Mouse (Mus musculus): ENCODE data around the gene 3110021N24Rik. TPM values are rescaled to one million over a fixed set of nuclear protein-coding genes. Genes with fewer than 3 reads are reported as not detected.
"Not testable (repeated sequence)": the region's sequence is repeated elsewhere in the genome, so short reads cannot be mapped to it uniquely, and the experiment has no call there.

Gene 3110021N24Rik
- not detected in 2 replicates for polyA plus RNA-seq (2011; ENCODE audit: insufficient read length, low read depth, missing spikeins)

DNA sequence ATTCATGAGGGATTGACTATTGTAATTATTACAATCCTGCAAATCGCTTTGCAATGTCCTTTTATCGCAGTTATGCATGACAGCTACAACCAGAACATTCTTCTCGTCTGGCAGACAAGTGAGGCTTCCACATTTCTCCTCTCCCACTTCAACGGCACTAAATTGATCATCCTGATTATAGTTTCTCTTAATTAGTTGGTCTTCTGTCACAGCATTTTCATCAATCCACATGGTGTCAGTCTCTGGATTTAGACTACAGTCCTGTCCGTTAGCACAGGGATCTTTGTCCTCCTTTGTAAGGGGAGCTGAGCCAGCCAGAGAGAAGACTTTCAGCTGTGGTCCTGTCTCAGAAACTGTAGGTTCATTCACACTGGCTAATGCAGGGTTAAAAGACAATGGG, at the start of gene 3110021N24Rik:
TSS of gene 3110021N24Rik (plus strand) at position 301 of the 400 bp plus-strand sequence.
- Histone ChIP-seq H3K4me1 (ENCODE audit: control insufficient read depth, insufficient read depth, low read length) (no peaks in the 10 kb centered on the region), H3K4me3 (ENCODE audit: insufficient read depth, low read length) (no peak within 1 kb of the TSS), H3K27ac (ENCODE audit: insufficient read depth, low read length) (no peak within 1 kb of the TSS)
- TF ChIP-seq POLR2A (IDR thresholded peaks at IDR 0.05; ENCODE audit: low read depth, low read length) (no peak), CTCF (IDR thresholded peaks at IDR 0.05; ENCODE audit: borderline replicate concordance, insufficient read depth, low read length) (no peak)

- Histone ChIP-seq H3K27ac (ENCODE audit: insufficient read depth, low read length) (no peak overlapping the region), H3K4me3 (ENCODE audit: insufficient read depth, low read length) (no peak overlapping the region), H3K4me1 (ENCODE audit: control insufficient read depth, insufficient read depth, low read length) (no peaks in the 10 kb centered on the region)
- TF ChIP-seq POLR2A (IDR thresholded peaks at IDR 0.05; ENCODE audit: low read depth, low read length): no peak
- no peak for TF ChIP-seq CTCF (IDR thresholded peaks at IDR 0.05; ENCODE audit: borderline replicate concordance, insufficient read depth, low read length)
These were observed 33.3 kb upstream of the 3110021N24Rik start for GRCm38 (mm10) chr4:108686156-108686555.

- H3K4me1 ChIP-seq (ENCODE audit: control insufficient read depth, insufficient read depth, low read length); H3K27ac ChIP-seq (ENCODE audit: insufficient read depth, low read length); H3K4me3 ChIP-seq (ENCODE audit: insufficient read depth, low read length): not testable (repeated sequence)
These were observed 32.4 kb upstream of the 3110021N24Rik start for GRCm38 (mm10) chr4:108687098-108687497.

GRCm38 (mm10) chr4:108690479-108690878, 29.0 kb upstream of the 3110021N24Rik start:
- H3K4me1 ChIP-seq (ENCODE audit: control insufficient read depth, insufficient read depth, low read length): no peaks in the 10 kb centered on the region
- no peak for TF ChIP-seq CTCF (IDR thresholded peaks at IDR 0.05; ENCODE audit: borderline replicate concordance, insufficient read depth, low read length)
- H3K4me3 ChIP-seq (ENCODE audit: insufficient read depth, low read length): no peak overlapping the region
- H3K27ac ChIP-seq (ENCODE audit: insufficient read depth, low read length): no peak overlapping the region

- Histone ChIP-seq H3K4me1 (ENCODE audit: control insufficient read depth, insufficient read depth, low read length) (no peaks in the 10 kb centered on the region), H3K27ac (ENCODE audit: insufficient read depth, low read length) (no peak overlapping the region), H3K4me3 (ENCODE audit: insufficient read depth, low read length) (no peak overlapping the region)
- no peak for TF ChIP-seq CTCF (IDR thresholded peaks at IDR 0.05; ENCODE audit: borderline replicate concordance, insufficient read depth, low read length)
These were observed 28.0 kb upstream of the 3110021N24Rik start for GRCm38 (mm10) chr4:108691469-108691868.

DNA sequence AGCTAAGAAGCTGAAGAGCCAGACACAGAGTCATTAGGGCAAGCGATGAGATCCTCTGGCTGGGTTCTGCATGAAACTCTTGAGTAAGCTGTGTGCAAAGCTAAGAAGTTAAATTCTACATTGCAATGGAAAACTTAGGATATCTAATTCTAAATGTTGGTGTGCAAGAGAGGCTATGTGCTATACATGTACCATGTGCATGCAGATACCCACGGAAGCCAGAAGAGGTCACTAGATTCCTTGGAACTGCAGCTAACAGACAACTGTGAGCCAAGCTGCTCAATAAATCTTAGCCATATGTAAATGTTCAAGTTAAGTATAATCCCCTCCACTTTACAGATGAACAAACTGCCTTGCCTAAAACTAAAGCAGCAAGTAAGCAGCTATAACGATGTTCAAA, 22.5 kb upstream of the 3110021N24Rik start:
- H3K27ac ChIP-seq (ENCODE audit: insufficient read depth, low read length): no peak overlapping the region
- H3K4me1 ChIP-seq (ENCODE audit: control insufficient read depth, insufficient read depth, low read length): no peaks in the 10 kb centered on the region
- no peak overlapping the region for H3K4me3 ChIP-seq (ENCODE audit: insufficient read depth, low read length)
- TF ChIP-seq POLR2A (IDR thresholded peaks at IDR 0.05; ENCODE audit: low read depth, low read length) (no peak), CTCF (IDR thresholded peaks at IDR 0.05; ENCODE audit: borderline replicate concordance, insufficient read depth, low read length) (no peak)

- H3K4me1 ChIP-seq (ENCODE audit: control insufficient read depth, insufficient read depth, low read length): no peaks in the 10 kb centered on the region
- no peak overlapping the region for H3K4me3 ChIP-seq (ENCODE audit: insufficient read depth, low read length)
- no peak for TF ChIP-seq CTCF (IDR thresholded peaks at IDR 0.05; ENCODE audit: borderline replicate concordance, insufficient read depth, low read length)
- no peak for TF ChIP-seq POLR2A (IDR thresholded peaks at IDR 0.05; ENCODE audit: low read depth, low read length)
- H3K27ac ChIP-seq (ENCODE audit: insufficient read depth, low read length): no peak overlapping the region
These were observed 11.2 kb upstream of the 3110021N24Rik start for GRCm38 (mm10) chr4:108708209-108708608.

DNA sequence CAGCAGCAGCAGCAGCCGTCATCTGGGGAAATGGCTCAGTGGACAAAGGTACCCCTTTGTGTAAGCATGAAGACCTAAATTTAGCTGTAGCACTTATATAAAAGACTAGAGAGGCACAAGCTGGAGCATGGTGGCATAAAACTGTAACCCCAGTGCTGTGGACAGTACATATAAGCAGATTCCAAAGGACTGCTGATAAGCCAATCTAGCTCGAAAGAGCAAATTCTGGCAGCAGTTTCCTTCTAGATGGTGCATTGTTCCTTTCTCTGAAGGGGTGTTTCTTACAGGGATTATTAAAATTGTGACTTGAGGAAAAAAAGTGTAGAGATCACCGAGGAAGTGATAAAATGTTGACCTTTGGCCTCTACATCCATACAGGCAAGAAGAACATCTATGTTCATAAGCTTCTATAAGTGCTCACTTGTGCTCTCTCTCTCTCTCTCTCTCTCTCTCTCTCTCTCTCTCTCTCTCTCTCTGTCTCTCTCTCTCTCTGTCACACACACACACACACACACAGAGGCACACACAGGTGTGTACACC, 1.9 kb downstream of the 3110021N24Rik start:
- Histone ChIP-seq H3K27ac (ENCODE audit: insufficient read depth, low read length) (no peak overlapping the region), H3K4me3 (ENCODE audit: insufficient read depth, low read length) (no peak overlapping the region), H3K4me1 (ENCODE audit: control insufficient read depth, insufficient read depth, low read length) (no peaks in the 10 kb centered on the region)
- TF ChIP-seq CTCF (IDR thresholded peaks at IDR 0.05; ENCODE audit: borderline replicate concordance, insufficient read depth, low read length): no peak
- TF ChIP-seq POLR2A (IDR thresholded peaks at IDR 0.05; ENCODE audit: low read depth, low read length): no peak

DNA sequence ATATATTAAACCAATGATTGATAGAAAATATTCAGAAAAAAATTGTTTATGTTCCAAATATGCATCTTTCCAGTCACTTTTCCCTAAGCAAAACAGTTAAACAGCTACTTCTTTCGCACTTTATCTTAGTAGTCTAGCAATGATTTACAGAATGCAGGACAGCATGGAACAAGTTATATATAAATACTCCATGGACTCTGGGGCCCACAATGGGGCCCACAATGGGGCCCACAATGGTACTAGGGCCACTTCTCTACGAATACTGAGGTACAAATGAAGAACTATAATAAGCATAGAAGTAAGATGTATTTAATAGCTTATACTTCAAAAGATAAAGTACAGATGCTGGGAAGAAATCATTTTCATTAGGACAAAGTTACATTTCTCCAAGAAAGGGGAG, 4.7 kb downstream of the 3110021N24Rik start:
- no peaks in the 10 kb centered on the region for H3K4me1 ChIP-seq (ENCODE audit: control insufficient read depth, insufficient read depth, low read length)
- no peak overlapping the region for H3K27ac ChIP-seq (ENCODE audit: insufficient read depth, low read length)
- TF ChIP-seq CTCF (IDR thresholded peaks at IDR 0.05; ENCODE audit: borderline replicate concordance, insufficient read depth, low read length) (no peak), POLR2A (IDR thresholded peaks at IDR 0.05; ENCODE audit: low read depth, low read length) (no peak)
- no peak overlapping the region for H3K4me3 ChIP-seq (ENCODE audit: insufficient read depth, low read length)

DNA sequence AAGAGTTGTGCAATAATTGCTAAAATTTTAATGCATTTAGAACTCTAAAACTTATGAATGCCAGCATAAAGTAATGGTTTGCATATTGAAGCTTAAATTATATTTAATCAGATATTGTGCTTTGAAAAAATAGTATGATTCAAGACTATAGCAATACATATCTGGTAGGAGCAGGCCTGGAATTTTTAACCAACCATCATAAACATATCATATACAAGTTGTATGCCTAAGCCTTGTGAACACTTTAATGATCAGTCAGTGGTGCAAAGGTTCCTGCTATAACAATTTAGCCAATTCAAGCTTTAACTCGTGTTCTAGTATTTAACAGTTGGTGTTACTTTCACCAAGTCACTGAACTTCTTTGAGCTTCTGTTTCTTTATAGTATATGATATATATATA, 11.0 kb downstream of the 3110021N24Rik start:
- H3K4me1 ChIP-seq (ENCODE audit: control insufficient read depth, insufficient read depth, low read length): no peaks in the 10 kb centered on the region
- H3K4me3 ChIP-seq (ENCODE audit: insufficient read depth, low read length): no peak overlapping the region
- no peak for TF ChIP-seq CTCF (IDR thresholded peaks at IDR 0.05; ENCODE audit: borderline replicate concordance, insufficient read depth, low read length)
- no peak for TF ChIP-seq POLR2A (IDR thresholded peaks at IDR 0.05; ENCODE audit: low read depth, low read length)
- H3K27ac ChIP-seq (ENCODE audit: insufficient read depth, low read length): no peak overlapping the region

DNA sequence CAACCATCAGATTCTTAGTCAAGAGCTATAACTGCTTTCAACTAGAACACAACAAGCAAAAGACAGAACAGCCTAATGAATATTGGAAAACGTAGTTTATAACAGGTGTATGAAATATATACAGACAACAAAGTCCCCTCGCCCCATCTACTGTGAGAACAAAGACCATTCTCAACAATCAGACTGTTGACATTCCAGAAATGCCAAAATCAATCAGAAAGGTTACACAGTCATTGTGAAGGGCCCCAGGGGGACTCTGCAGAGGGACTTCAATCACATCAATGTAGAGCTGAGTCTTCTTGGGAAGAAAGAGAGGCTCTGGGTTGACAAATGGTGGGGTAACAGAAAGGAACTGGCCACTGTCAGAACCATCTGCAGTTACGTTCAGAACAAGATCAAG, 12.1 kb downstream of the 3110021N24Rik start:
- H3K4me3 ChIP-seq (ENCODE audit: insufficient read depth, low read length): no peak overlapping the region
- no peak overlapping the region for H3K27ac ChIP-seq (ENCODE audit: insufficient read depth, low read length)
- no peaks in the 10 kb centered on the region for H3K4me1 ChIP-seq (ENCODE audit: control insufficient read depth, insufficient read depth, low read length)
- TF ChIP-seq CTCF (IDR thresholded peaks at IDR 0.05; ENCODE audit: borderline replicate concordance, insufficient read depth, low read length) (no peak), POLR2A (IDR thresholded peaks at IDR 0.05; ENCODE audit: low read depth, low read length) (no peak)

Measured in embryonic fibroblast, embryonic 13.5 days (primary cell).